Mouse (Mus musculus): ENCODE results near the gene Acmsd. TPM values are rescaled to one million over a fixed set of nuclear protein-coding genes. Genes with fewer than 3 reads are reported as not detected.

Acmsd gene
- polyA plus RNA-seq, 1 experiment, result 4.1 TPM

DNA sequence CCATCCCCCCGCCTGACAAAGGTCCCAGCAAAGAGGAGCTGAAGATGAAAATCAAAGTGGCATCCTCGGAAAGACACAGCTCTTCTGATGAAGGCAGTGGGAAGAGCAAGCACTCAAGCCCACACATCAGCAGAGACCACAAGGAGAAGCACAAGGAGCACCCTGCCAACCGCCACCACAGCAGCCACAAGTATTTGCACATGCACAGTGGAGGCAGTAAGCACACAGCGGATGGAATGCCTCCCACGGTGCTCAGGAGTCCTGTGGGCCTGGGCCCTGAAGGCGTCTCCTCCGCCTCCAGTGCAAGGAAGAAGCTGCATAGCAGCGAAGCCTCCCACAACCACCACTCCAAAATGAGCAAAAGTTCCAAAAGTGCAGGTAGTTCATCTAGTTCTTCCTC is 73.7 kb downstream of the Acmsd start:
- 92% methylated on average over 8 of the region's 8 CpGs for WGBS
- no peaks in the 10 kb centered on the region for H3K4me1 ChIP-seq (ENCODE audit: control insufficient read depth, insufficient read depth, low read length)
- TF ChIP-seq CTCF (IDR thresholded peaks at IDR 0.05; ENCODE audit: control insufficient read depth, insufficient read depth, low read length) (no peak), POLR2A (IDR thresholded peaks at IDR 0.05; ENCODE audit: borderline replicate concordance, control insufficient read depth, low read depth, low read length) (no peak)
- no peak overlapping the region for H3K4me3 ChIP-seq (replicated peaks; ENCODE audit: control insufficient read depth, low read depth, low read length)
- H3K27ac ChIP-seq (ENCODE audit: control insufficient read depth, insufficient read depth, low read depth, low read length, poor library complexity), result no peak overlapping the region

- 94% methylated on average over 7 of the region's 7 CpGs for WGBS
- no peak overlapping the region for H3K27ac ChIP-seq (ENCODE audit: control insufficient read depth, insufficient read depth, low read depth, low read length, poor library complexity)
- H3K4me1 ChIP-seq (ENCODE audit: control insufficient read depth, insufficient read depth, low read length), result no peaks in the 10 kb centered on the region
- no peak for TF ChIP-seq POLR2A (IDR thresholded peaks at IDR 0.05; ENCODE audit: borderline replicate concordance, control insufficient read depth, low read depth, low read length)
- TF ChIP-seq CTCF (IDR thresholded peaks at IDR 0.05; ENCODE audit: control insufficient read depth, insufficient read depth, low read length), result no peak
- no peak overlapping the region for H3K4me3 ChIP-seq (replicated peaks; ENCODE audit: control insufficient read depth, low read depth, low read length)
Measured at GRCm38 (mm10) chr1:127808671-127809070, 79.5 kb downstream of the Acmsd start.

- Histone ChIP-seq H3K4me1 (ENCODE audit: control insufficient read depth, insufficient read depth, low read length) (no peaks in the 10 kb centered on the region), H3K27ac (ENCODE audit: control insufficient read depth, insufficient read depth, low read depth, low read length, poor library complexity) (no peak overlapping the region), H3K4me3 (replicated peaks; ENCODE audit: control insufficient read depth, low read depth, low read length) (no peak overlapping the region)
- TF ChIP-seq POLR2A (IDR thresholded peaks at IDR 0.05; ENCODE audit: borderline replicate concordance, control insufficient read depth, low read depth, low read length) (no peak), CTCF (IDR thresholded peaks at IDR 0.05; ENCODE audit: control insufficient read depth, insufficient read depth, low read length) (no peak)
- 71% methylated on average over 7 of the region's 7 CpGs for WGBS
Measured at GRCm38 (mm10) chr1:127812929-127813328, 83.7 kb downstream of the Acmsd start.

DNA sequence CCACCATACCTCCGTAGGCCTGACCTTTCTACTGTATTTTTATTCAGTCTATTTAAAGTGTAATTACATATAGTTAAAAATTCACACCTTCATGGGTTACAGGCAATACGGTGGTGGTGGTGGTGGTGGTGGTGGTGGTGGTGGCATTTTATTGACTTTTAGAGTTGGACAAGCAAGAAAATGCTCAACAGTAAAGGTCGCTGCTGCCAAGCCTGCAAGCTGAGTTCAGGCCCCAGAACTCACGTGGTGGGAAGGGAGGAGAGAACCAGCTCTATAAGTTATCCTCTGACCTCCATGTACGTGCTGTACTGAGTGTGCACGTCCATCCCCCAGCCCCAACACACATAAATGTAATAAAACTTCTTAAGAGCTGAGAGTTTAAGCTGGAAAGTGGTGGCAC is 87.2 kb downstream of the Acmsd start:
- WGBS, result 86% methylated on average over 6 of the region's 6 CpGs
- TF ChIP-seq POLR2A (IDR thresholded peaks at IDR 0.05; ENCODE audit: borderline replicate concordance, control insufficient read depth, low read depth, low read length), result no peak
- TF ChIP-seq CTCF (IDR thresholded peaks at IDR 0.05; ENCODE audit: control insufficient read depth, insufficient read depth, low read length), result no peak
- H3K4me3 ChIP-seq (replicated peaks; ENCODE audit: control insufficient read depth, low read depth, low read length), result no peak overlapping the region
- H3K27ac ChIP-seq (ENCODE audit: control insufficient read depth, insufficient read depth, low read depth, low read length, poor library complexity), result no peak overlapping the region
- no peaks in the 10 kb centered on the region for H3K4me1 ChIP-seq (ENCODE audit: control insufficient read depth, insufficient read depth, low read length)

Other genes with a start within 250 kb of the Acmsd start
- 2.5 and 5.7 TPM in 2 replicates for gene Tmem163, start 49.9 kb upstream of the Acmsd start, polyA plus RNA-seq (2011; ENCODE audit: insufficient read depth, insufficient read length, low replicate concordance, missing spikeins)
- gene Ccnt2, start 44.8 kb downstream of the Acmsd start, polyA plus RNA-seq (2011; ENCODE audit: insufficient read depth, insufficient read length, low replicate concordance, missing spikeins), result 17.1 and 23.9 TPM in 2 replicates
- gene Map3k19, start 125.6 kb downstream of the Acmsd start, polyA plus RNA-seq (2011; ENCODE audit: insufficient read depth, insufficient read length, low replicate concordance, missing spikeins), result 0.30 TPM in 1 of 2 replicates, not detected in the other
- 10.1 and 13.3 TPM in 2 replicates for gene Rab3gap1, start 139.4 kb downstream of the Acmsd start, polyA plus RNA-seq (2011; ENCODE audit: insufficient read depth, insufficient read length, low replicate concordance, missing spikeins)